Mouse (Mus musculus) lung, postnatal 0 days (tissue): Measurements from ENCODE around the gene Nrg4.
A peak's percentile ranks its signal among the peaks of the same experiment; 100 is the strongest.

Experiments used
- CTCF ChIP-seq: IDR thresholded peaks from 2 replicates; pipeline ENCODE4 v1.5.1; 2016; ENCODE audit warnings: antibody characterized with exemption, mild to moderate bottlenecking
- EP300 ChIP-seq: IDR thresholded peaks from 2 replicates; pipeline ENCODE4 v1.6.1; 2016; ENCODE audit warnings: antibody characterized with exemption, mild to moderate bottlenecking, control low read depth

DNA sequence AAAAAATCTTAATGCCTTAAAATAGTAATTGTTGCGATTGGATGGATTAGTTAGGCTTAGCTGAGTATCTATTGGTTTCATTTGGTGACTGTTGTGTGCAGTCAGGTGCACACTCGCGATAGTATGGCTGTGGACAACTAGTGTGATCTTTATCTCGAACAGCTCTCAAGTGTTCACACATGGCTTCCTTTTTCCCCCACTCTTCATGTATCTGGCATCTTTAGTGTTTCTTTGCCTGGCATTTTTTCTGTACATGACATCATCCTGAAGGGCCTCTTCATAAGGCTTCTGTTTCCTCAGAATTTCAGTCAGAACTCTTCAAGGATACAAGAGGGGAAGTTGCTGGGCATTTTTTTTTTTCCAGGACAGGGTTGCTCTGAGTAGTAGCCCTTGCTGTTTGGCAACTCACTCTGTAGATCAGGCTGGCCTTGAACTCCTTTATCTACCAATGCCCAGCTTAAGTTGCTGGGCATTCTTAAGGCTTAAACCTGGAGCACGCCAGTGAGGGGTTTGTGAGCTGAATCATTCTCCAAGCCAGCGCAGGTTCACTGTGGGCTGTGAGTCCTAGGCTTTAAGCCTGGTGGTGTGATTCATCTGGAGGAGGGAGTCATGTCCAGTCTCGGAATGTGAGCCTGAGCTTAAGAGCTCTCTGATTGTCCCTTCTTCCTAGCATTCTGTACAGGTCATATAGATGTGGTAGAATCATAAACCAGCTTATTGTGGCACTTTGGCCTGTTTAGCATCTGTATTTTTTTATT is 155.8 kb downstream of the Nrg4 start:
- TF ChIP-seq CTCF (no peak), EP300 (peak; percentile 47)
